Mouse (Mus musculus) olfactory bulb, adult 2 months (tissue): Measurements from ENCODE around the gene Ift20. TPM values are rescaled to one million over a fixed set of nuclear protein-coding genes. Genes with fewer than 3 reads are reported as not detected.

Experiments
- H3K27ac ChIP-seq: fragments of 200-500 bp; 2 replicates; pipeline ENCODE4 v1.5.1; 2012; ENCODE audit warnings: low read depth, low read length; ENCODE audit not compliant: insufficient read depth
- H3K4me1 ChIP-seq: fragments of 200-500 bp; 2 replicates; pipeline ENCODE4 v1.6.1; 2012; ENCODE audit warnings: low read length; ENCODE audit not compliant: control insufficient read depth, insufficient read depth
- H3K4me3 ChIP-seq: fragments of 200-500 bp; 2 replicates; pipeline ENCODE4 v1.5.1; 2012; ENCODE audit warnings: mild to moderate bottlenecking, low read depth, low read length, moderate library complexity; ENCODE audit not compliant: insufficient read depth
- CTCF ChIP-seq: fragments of 200-500 bp; IDR thresholded peaks from 2 replicates; pipeline ENCODE4 v1.5.1; 2012; ENCODE audit warnings: low read depth, mild to moderate bottlenecking, low read length, moderate library complexity; ENCODE audit not compliant: insufficient read depth
- POLR2A ChIP-seq: fragments of 200-500 bp; IDR thresholded peaks from 2 replicates; pipeline ENCODE4 v1.6.1; 2012; ENCODE audit warnings: mild to moderate bottlenecking, low read depth, low read length, moderate library complexity; ENCODE audit not compliant: insufficient read depth
- WGBS: fragments of 180-500 bp; shearing (Covaris S2); methylation state at CpG from one replicate; pipeline ENCODE4 v1.1.7; 2018; 5-methylcytosine and 5-hydroxymethylcytosine counted together
- polyA plus RNA-seq: library from polyadenylated mRNA; stranded (reverse); fragments of >200 nt; gene quantifications from 2 replicates; pipeline ENCODE4 v1.2.4, GENCODE M21; 2012; ENCODE audit warnings: low replicate concordance; ENCODE audit not compliant: missing spikeins, insufficient read depth, insufficient read length

Gene Ift20
- polyA plus RNA-seq, 1 experiment, result not detected

- peak overlapping the region; percentile 64 for H3K4me3 ChIP-seq
Observed at GRCm38 (mm10) chr11:78535376-78536079, 633 bp upstream of the Ift20 start.

GRCm38 (mm10) chr11:78536690-78537084 is 526 bp downstream of the Ift20 start:
- peak overlapping the region; percentile 96 for H3K4me3 ChIP-seq
- TF ChIP-seq CTCF (no peak), POLR2A (no peak)
- H3K27ac ChIP-seq, result 0 out of 2 replicates have a peak overlapping the region, but pooled peaks have one; percentile 34
- WGBS, result 1% methylated on average over 14 of the region's 14 CpGs
- H3K4me1 ChIP-seq, result peaks cover 10% of the 10 kb centered on the region

More at GRCm38 (mm10) chr11:78535376-78536079, 633 bp upstream of the Ift20 start:
- TF ChIP-seq POLR2A (no peak), CTCF (no peak)
- under 1% methylated on average over 23 of the region's 23 CpGs for WGBS
- Histone ChIP-seq H3K4me1 (peaks cover 10% of the 10 kb centered on the region), H3K27ac (peak overlapping the region; percentile 63)

GRCm38 (mm10) chr11:78540358-78540757 is 4.2 kb downstream of the Ift20 start:
- Histone ChIP-seq H3K4me1 (peaks cover 10% of the 10 kb centered on the region), H3K4me3 (no peak overlapping the region), H3K27ac (no peak overlapping the region)
- TF ChIP-seq POLR2A, result no peak
- no peak for TF ChIP-seq CTCF
- WGBS, result 85% methylated on average over 3 of the region's 3 CpGs

GRCm38 (mm10) chr11:78544449-78545111 is 8.4 kb downstream of the Ift20 start:
- Histone ChIP-seq H3K27ac (no peak overlapping the region), H3K4me1 (no peaks in the 10 kb centered on the region), H3K4me3 (no peak overlapping the region)
- TF ChIP-seq POLR2A (no peak), CTCF (no peak)
- WGBS, result 87% methylated on average over 7 of the region's 7 CpGs

- Histone ChIP-seq H3K27ac (no peak overlapping the region), H3K4me1 (no peaks in the 10 kb centered on the region), H3K4me3 (no peak overlapping the region)
- TF ChIP-seq CTCF, result no peak
- TF ChIP-seq POLR2A, result no peak
- WGBS, result 71% methylated on average over 8 of the region's 8 CpGs
Observed at GRCm38 (mm10) chr11:78545181-78545580, 9.0 kb downstream of the Ift20 start.

- TF ChIP-seq POLR2A, result no peak
- Histone ChIP-seq H3K27ac (no peak overlapping the region), H3K4me3 (no peak overlapping the region), H3K4me1 (no peaks in the 10 kb centered on the region)
- WGBS, result 99% methylated on average over 2 of the region's 2 CpGs
Observed at GRCm38 (mm10) chr11:78547718-78548460, 11.7 kb downstream of the Ift20 start.

- Histone ChIP-seq H3K4me3 (no peak overlapping the region), H3K27ac (no peak overlapping the region), H3K4me1 (no peaks in the 10 kb centered on the region)
- 30% methylated on average over 5 of the region's 5 CpGs for WGBS
- TF ChIP-seq POLR2A (no peak), CTCF (no peak)
Observed at GRCm38 (mm10) chr11:78549491-78549987, 13.4 kb downstream of the Ift20 start.

DNA sequence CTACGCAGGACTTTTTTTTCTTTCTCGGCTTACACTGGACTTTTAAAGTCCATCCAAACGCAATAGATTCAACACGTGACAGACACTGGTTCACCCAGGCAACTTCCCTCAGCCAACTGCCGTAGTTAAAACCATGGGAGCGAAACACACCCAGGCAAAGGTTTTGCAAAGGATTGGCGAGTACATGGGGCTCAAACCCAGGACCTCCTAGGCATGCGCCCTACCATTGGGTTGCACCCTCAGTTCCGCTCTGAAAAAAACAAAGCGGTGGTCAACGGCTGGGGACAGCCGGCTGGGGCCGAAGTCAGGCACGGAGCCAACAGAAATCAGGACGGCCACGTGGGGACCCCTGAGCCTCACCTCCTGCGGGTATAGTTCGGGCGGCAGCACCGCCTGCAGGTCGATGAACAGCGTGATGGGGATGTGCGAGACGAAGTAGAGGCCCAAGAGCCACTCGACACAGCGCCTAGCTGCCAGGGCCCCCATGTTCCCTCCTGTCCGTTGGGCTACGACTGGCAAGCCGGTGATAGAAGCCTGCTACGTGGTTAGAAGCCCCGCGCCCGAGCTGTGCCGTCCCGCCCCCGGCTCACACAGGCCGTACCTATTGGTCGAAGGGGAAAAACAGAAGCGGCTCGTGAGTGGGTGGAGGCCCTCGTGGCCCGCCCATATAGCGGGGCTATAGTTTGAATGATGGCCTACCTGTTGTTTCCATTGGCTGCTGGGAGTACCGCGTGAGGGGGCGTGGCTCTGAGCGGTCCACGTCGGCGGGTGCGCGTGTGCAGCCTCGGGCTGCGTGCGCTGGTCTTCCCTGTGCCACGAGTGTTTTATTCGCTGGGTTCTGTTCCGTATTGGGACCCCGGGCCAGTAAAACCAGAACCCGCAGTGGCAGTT is 14.3 kb downstream of the Ift20 start, which contains the start of gene Tmem97:
Tmem97 (minus strand) TSS at position 610 of the 891 bp plus-strand sequence.
- WGBS, result under 1% methylated on average over 60 of the region's 60 CpGs
- Histone ChIP-seq H3K4me1 (no peaks in the 10 kb centered on the region), H3K4me3 (peak within 1 kb of the TSS; percentile 78), H3K27ac (peak within 1 kb of the TSS; percentile 8; the same call in 1 of the 2 replicates)
- TF ChIP-seq POLR2A (peak; percentile 93), CTCF (no peak)
